Mouse (Mus musculus) kidney, embryonic 15.5 days (tissue): Measurements from ENCODE around the gene Cfap52. TPM values are rescaled to one million over a fixed set of nuclear protein-coding genes. Genes with fewer than 3 reads are reported as not detected.

Experiments
- ATAC-seq: fragments of 200-750 bp; cut with Nextera tagmentation; replicated peaks from 2 replicates; pipeline ENCODE4 v1.8.0; 2017; ENCODE audit warnings: moderate TSS enrichment; ENCODE audit not compliant: low FRiP score
- H3K27ac ChIP-seq: fragments of 300-500 bp; sonication (generic); 2 replicates; pipeline ENCODE4 v1.5.1; 2015; ENCODE audit warnings: mild to moderate bottlenecking, inconsistent platforms
- H3K27me3 ChIP-seq: fragments of 300-500 bp; sonication (generic); 2 replicates; pipeline ENCODE4 v1.6.1; 2015; ENCODE audit warnings: inconsistent platforms
- H3K36me3 ChIP-seq: fragments of 300-500 bp; sonication (generic); 2 replicates; pipeline ENCODE4 v1.6.1; 2015; ENCODE audit warnings: inconsistent platforms
- H3K4me1 ChIP-seq: fragments of 300-500 bp; sonication (generic); 2 replicates; pipeline ENCODE4 v1.6.1; 2015; ENCODE audit warnings: inconsistent platforms
- H3K4me2 ChIP-seq: fragments of 300-500 bp; sonication (generic); 2 replicates; pipeline ENCODE4 v1.6.1; 2015; ENCODE audit warnings: moderate library complexity, mild to moderate bottlenecking, inconsistent platforms
- H3K4me3 ChIP-seq: fragments of 300-500 bp; sonication (generic); replicated peaks from 2 replicates; pipeline ENCODE4 v1.5.1; 2015; ENCODE audit warnings: mild to moderate bottlenecking, inconsistent platforms
- H3K9ac ChIP-seq: fragments of 300-500 bp; sonication (generic); 2 replicates; pipeline ENCODE4 v1.6.1; 2015; ENCODE audit warnings: mild to moderate bottlenecking, inconsistent platforms
- H3K9me3 ChIP-seq: fragments of 300-500 bp; sonication (generic); replicated peaks from 2 replicates; pipeline ENCODE4 v1.6.1; 2016; ENCODE audit warnings: inconsistent platforms
- WGBS: fragments of 180-500 bp; shearing (Covaris S2); methylation state at CpG from one replicate; pipeline ENCODE4 v1.1.7; 2015; ENCODE audit warnings: mixed read lengths; 5-methylcytosine and 5-hydroxymethylcytosine counted together
- polyA plus RNA-seq: library from polyadenylated mRNA; unstranded; fragments of >200 nt; fragmentation: Nextera tagmentation; extraction: Ambion mirVana; gene quantifications from 2 replicates; pipeline ENCODE4 v1.2.1, GENCODE M21; 2015

The Cfap52 gene
- polyA plus RNA-seq = 1.2 and 1.5 TPM in 2 replicates

DNA sequence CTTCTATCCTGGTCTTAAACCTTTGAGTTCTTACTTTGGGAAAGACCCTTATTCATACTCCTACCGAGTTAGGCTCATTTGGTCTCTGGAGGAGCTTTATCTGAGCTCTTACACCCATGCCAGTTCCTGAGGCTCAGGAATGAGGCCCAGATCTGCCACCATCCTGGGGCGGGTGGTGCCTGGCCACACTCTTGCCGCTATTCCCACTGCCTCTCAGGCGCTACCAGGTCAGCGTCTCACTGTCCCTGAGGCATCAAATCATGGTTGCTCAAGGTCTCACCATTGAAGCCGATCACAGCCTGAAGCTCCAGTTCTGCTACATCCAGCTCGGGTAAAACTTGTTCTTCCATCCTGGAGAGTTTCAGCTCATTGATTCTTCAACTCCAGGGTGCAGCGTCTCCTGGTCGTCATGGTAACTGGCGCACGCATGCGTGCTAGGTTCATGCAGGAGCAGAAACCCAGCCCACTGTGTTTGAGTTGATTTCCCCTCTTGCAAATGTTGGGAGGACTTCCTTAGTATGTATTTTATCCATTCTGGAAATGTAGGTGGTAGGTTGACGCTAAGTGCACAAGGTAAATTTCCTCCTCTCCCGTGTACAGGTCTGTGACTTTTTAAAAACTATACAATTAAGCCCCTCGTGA lies at the start of gene Cfap52:
Gene Cfap52, minus strand, starts transcription at position 410 of the 642 bp plus-strand sequence.
- peak within 1 kb of the TSS; percentile 93 for H3K4me3 ChIP-seq
- H3K27me3 ChIP-seq = no peaks in the 10 kb centered on the region
- 10% methylated on average over 15 of the region's 15 CpGs for WGBS
- peak within 1 kb of the TSS; percentile 59 for H3K27ac ChIP-seq
- H3K9me3 ChIP-seq = no peaks in the 10 kb centered on the region
- H3K9ac ChIP-seq = peak within 1 kb of the TSS; percentile 89
- H3K4me2 ChIP-seq = peak within 1 kb of the TSS; percentile 67
- peaks cover 22% of the 10 kb centered on the region for H3K4me1 ChIP-seq
- ATAC-seq = peak; percentile 73
- H3K36me3 ChIP-seq = peaks cover 7% of the 10 kb centered on the region; the same call in 1 of the 2 replicates

DNA sequence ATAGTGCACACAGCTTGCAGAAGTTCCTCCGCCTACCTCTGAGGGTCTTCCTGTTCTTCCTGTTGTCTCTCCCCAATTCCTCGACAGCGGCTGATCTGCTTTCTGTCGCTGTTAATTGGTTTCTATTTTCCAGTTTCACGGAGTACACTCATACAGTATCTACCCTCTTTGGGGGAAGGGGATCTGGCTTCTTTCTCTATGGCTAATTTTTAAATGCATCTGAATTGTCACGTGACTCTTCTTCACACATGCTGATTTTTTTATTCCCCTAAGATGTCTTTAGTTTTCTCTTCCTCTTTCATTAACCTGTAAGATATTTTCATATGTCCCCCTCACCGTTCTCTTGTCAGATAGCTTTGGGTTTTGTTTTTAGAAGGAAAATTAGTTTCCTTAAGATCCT lies 46.8 kb upstream of the Cfap52 start:
- H3K4me1 ChIP-seq = peaks cover 11% of the 10 kb centered on the region; the same call in 1 of the 2 replicates
- H3K36me3 ChIP-seq = no peaks in the 10 kb centered on the region
- H3K4me2 ChIP-seq = no peak overlapping the region
- H3K9ac ChIP-seq = no peak overlapping the region
- no peak overlapping the region for H3K4me3 ChIP-seq
- H3K27ac ChIP-seq = no peak overlapping the region
- WGBS = 79% methylated on average over 7 of the region's 7 CpGs
- no peak for ATAC-seq
- no peaks in the 10 kb centered on the region for H3K9me3 ChIP-seq
- H3K27me3 ChIP-seq = no peaks in the 10 kb centered on the region

DNA sequence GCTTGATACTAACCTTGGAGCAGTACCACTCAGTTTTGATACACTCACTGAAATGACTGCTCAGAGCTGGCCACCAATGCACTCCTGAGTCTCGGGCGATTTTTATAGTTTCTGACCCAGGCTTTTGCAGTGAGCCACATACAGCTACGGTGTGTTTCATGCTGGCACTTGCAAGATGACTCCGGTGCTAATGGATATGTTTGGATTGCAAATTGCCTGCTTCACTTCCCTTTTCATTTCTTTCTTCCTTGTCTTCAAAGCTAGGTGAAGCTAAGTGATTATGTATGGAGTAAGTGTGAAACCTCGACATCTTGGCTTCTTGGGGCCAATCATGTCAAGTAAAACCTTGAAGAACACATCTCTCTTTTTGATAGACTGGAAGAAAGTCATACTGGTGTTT lies 43.9 kb upstream of the Cfap52 start:
- H3K27me3 ChIP-seq = no peaks in the 10 kb centered on the region
- H3K4me3 ChIP-seq = no peak overlapping the region
- no peaks in the 10 kb centered on the region for H3K36me3 ChIP-seq
- H3K9me3 ChIP-seq = no peaks in the 10 kb centered on the region
- ATAC-seq = no peak
- 76% methylated on average over 5 of the region's 5 CpGs for WGBS
- H3K9ac ChIP-seq = no peak overlapping the region
- peaks cover 21% of the 10 kb centered on the region for H3K4me1 ChIP-seq
- H3K27ac ChIP-seq = no peak overlapping the region
- H3K4me2 ChIP-seq = no peak overlapping the region

DNA sequence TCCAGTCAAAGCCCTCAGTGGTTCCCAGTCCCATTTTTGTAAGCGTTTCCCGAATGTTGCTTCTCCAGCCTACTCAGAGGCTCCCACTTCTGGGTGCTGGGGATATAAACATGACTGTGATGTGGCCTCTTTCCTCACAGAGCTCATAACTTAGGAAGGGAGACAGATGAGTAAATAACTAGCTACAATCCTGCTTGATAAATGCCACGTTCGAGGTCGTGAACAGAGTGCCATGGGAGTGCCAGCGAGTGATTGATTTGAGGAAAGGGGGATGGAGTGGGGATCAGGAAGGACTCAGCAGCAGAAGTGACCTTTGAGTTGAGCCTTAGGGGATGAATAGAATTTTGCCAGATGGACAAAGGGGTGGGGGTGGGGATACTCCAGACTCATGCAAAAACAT lies 42.2 kb upstream of the Cfap52 start:
- Histone ChIP-seq H3K4me3 (no peak overlapping the region), H3K27ac (peak overlapping the region; percentile 56), H3K9ac (no peak overlapping the region), H3K27me3 (no peaks in the 10 kb centered on the region), H3K9me3 (no peaks in the 10 kb centered on the region), H3K4me2 (no peak overlapping the region), H3K36me3 (no peaks in the 10 kb centered on the region), H3K4me1 (peaks cover 23% of the 10 kb centered on the region)
- 32% methylated on average over 6 of the region's 6 CpGs for WGBS
- ATAC-seq = no peak

DNA sequence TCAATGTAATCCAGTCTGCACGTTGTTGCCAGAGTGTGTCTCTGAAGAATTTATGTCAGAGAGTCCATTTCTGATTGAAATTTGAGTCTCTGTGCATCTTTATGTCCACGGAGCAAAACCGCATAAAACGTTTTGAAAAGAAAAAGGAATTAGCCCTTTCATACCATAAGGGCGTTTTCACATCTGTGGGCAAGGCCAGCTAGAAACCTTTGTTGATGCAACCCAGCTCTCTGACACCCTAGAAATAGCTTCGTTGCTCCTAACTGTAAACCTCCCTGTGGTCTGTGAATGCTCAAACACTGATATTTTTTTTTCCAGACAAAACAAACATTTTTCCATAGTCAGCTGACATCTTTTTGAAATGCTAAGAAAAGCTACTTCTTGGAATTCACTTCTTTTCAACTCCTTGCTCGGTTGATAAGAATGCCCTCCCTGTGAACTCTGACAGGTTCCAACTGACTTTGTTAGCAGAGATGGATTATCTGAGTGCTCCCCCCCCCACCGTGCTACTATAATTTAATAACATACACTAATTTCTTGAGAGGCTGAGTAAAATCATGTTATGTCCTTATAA lies 40.9 kb upstream of the Cfap52 start:
- WGBS = 30% methylated on average over 8 of the region's 8 CpGs
- Histone ChIP-seq H3K4me3 (no peak overlapping the region), H3K4me2 (no peak overlapping the region)

DNA sequence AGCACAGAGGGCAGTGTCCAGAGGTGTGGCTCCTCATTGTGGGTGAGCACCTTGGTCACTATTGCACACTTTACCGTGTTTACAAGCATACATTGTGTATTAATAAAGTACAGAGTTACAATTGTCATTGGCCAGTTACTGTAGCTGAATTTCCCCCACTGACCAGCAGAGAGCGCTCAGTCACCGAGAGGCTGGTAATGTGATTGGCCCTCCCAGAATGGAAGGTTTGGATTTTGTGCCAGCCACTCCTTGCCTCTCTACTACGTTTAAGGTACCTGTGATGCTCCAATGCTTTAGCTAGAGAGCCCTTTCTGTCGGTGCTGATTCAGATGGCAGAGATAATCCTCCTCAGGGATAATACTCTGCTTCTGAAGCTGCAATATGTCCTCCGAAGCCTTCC lies 38.7 kb upstream of the Cfap52 start:
- Histone ChIP-seq H3K9me3 (no peaks in the 10 kb centered on the region), H3K9ac (no peak overlapping the region), H3K4me1 (peaks cover 23% of the 10 kb centered on the region), H3K4me3 (no peak overlapping the region), H3K36me3 (no peaks in the 10 kb centered on the region), H3K27me3 (no peaks in the 10 kb centered on the region), H3K27ac (no peak overlapping the region), H3K4me2 (no peak overlapping the region)
- WGBS = 18% methylated on average over 6 of the region's 6 CpGs
- no peak for ATAC-seq

More for the DNA sequence above, 40.9 kb upstream of the Cfap52 start:
- Histone ChIP-seq H3K27ac (peak overlapping the region; percentile 64), H3K27me3 (no peaks in the 10 kb centered on the region), H3K36me3 (no peaks in the 10 kb centered on the region), H3K4me1 (peaks cover 23% of the 10 kb centered on the region), H3K9me3 (no peaks in the 10 kb centered on the region), H3K9ac (no peak overlapping the region)
- ATAC-seq = no peak

DNA sequence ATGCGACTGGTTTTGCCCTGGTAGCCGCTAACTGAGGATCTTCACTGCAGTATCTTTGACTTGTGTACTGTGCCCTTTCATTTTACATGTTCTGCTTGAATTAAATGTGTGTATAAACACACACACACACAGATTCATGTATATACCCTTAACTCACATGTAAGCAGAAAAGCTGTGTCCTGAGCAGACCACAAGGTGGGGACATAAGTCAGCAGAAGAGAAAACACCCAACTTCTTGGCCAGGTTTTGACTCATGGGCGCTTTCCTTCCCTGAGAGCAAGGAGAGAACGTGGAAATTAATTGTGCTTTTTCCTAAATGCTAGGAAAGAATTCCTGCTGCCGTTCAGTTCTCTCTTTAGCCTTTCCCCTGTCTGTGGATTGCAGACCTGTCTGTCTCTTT lies 34.2 kb upstream of the Cfap52 start:
- H3K4me3 ChIP-seq = no peak overlapping the region
- no peaks in the 10 kb centered on the region for H3K9me3 ChIP-seq
- no peak overlapping the region for H3K9ac ChIP-seq
- H3K4me2 ChIP-seq = no peak overlapping the region
- no peaks in the 10 kb centered on the region for H3K36me3 ChIP-seq
- WGBS = 70% methylated on average over 5 of the region's 5 CpGs
- no peaks in the 10 kb centered on the region for H3K27me3 ChIP-seq
- H3K27ac ChIP-seq = no peak overlapping the region
- peaks cover 2% of the 10 kb centered on the region; the same call in 1 of the 2 replicates for H3K4me1 ChIP-seq
- no peak for ATAC-seq

DNA sequence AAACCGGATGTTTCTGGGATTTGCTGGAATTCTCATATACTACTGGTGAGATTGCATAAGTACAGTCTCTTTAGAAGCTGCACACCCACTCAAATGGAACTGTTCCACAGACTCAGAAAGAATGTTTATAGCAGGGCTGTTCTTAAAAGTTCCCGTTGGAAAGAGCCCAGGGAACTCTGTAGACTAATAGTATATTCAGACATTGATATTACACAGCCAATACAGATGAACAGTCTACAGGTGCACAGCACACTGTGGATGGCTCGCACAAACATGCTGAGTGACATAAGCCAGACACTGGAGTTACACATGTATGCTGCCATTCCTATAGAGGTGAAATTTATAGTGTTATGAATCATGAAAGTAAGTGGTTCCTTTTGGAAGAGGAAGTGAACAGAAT lies 33.5 kb upstream of the Cfap52 start:
- ATAC-seq = no peak
- no peak overlapping the region for H3K4me3 ChIP-seq
- no peaks in the 10 kb centered on the region for H3K4me1 ChIP-seq
- H3K36me3 ChIP-seq = no peaks in the 10 kb centered on the region
- H3K4me2 ChIP-seq = no peak overlapping the region
- no peak overlapping the region for H3K9ac ChIP-seq
- H3K27me3 ChIP-seq = no peaks in the 10 kb centered on the region
- no peaks in the 10 kb centered on the region for H3K9me3 ChIP-seq
- no peak overlapping the region for H3K27ac ChIP-seq
- 81% methylated on average over 3 of the region's 3 CpGs for WGBS

DNA sequence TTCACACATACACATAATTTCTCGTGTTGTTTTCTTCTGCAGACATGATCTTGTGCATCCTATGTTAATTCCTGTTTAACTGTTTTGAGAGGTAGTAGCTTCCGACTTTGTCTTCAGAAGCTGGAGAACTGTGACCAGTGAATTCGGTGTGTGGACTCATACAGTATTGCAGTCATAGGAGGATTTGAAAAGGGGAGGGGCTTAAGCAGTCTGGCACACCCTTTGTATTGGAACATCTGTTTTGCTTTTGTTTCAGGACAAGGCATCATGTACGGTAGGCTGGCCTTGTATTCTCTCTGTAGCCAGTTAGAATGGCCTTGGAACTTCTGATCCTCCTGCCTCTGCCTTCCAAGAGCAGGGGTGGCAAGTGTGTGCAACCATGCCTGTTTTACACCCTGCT lies 30.5 kb upstream of the Cfap52 start:
- no peak overlapping the region for H3K27ac ChIP-seq
- WGBS = 82% methylated on average over 4 of the region's 4 CpGs
- H3K9me3 ChIP-seq = no peaks in the 10 kb centered on the region
- ATAC-seq = no peak
- H3K36me3 ChIP-seq = no peaks in the 10 kb centered on the region
- H3K9ac ChIP-seq = no peak overlapping the region
- H3K4me2 ChIP-seq = no peak overlapping the region
- no peaks in the 10 kb centered on the region for H3K4me1 ChIP-seq
- no peak overlapping the region for H3K4me3 ChIP-seq
- H3K27me3 ChIP-seq = no peaks in the 10 kb centered on the region

DNA sequence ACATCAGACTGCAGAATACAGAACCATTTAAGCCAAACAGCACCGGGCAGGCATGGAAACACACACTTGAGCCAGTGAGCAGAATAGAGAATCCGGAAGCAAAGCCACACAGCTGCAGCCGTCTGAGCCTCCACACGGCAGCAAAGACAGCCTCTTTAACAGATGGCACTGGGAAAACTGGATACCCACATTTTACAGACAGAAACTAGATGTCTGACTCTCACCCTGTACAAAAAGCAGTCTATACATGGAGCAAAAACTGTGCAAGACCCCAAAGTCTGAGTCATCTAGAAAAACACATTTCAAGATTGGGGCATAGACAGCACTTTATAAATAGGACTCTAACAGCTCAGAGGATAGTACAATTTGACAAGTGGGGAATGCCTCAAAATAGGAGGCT lies 25.8 kb upstream of the Cfap52 start:
- 82% methylated on average over 4 of the region's 4 CpGs for WGBS
- no peak overlapping the region for H3K9ac ChIP-seq
- H3K27me3 ChIP-seq = no peaks in the 10 kb centered on the region
- H3K27ac ChIP-seq = no peak overlapping the region
- H3K4me2 ChIP-seq = no peak overlapping the region
- H3K4me3 ChIP-seq = no peak overlapping the region
- no peak for ATAC-seq
- H3K36me3 ChIP-seq = peaks cover 4% of the 10 kb centered on the region; the same call in 1 of the 2 replicates
- H3K9me3 ChIP-seq = no peaks in the 10 kb centered on the region
- no peaks in the 10 kb centered on the region for H3K4me1 ChIP-seq

DNA sequence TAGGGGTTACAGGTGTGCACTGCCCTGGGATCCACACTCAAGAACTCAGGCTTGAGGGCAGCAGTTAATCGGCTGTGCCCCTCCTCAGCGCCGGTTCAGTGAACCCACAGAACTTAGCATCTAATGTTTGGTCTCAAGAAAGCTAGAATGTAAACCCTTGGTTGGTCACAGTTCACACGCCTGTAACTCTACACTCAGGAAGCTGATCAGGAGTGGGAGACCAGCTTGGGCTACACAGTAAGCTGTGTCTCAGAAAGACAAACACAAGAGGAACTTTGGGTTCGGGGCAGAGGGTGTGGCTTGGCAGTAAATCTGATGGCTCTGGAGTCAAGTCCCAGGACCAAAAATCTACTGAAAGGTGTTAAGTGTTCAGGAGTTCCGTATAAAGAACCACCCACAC lies 18.1 kb upstream of the Cfap52 start:
- H3K9me3 ChIP-seq = no peaks in the 10 kb centered on the region
- no peaks in the 10 kb centered on the region for H3K4me1 ChIP-seq
- H3K4me3 ChIP-seq = no peak overlapping the region
- no peak overlapping the region for H3K9ac ChIP-seq
- ATAC-seq = peak; percentile 60
- H3K27me3 ChIP-seq = no peaks in the 10 kb centered on the region
- WGBS = 42% methylated on average over 6 of the region's 6 CpGs
- H3K27ac ChIP-seq = peak overlapping the region; percentile 27; the same call in 1 of the 2 replicates
- H3K36me3 ChIP-seq = peaks cover 4% of the 10 kb centered on the region; the same call in 1 of the 2 replicates
- no peak overlapping the region for H3K4me2 ChIP-seq

DNA sequence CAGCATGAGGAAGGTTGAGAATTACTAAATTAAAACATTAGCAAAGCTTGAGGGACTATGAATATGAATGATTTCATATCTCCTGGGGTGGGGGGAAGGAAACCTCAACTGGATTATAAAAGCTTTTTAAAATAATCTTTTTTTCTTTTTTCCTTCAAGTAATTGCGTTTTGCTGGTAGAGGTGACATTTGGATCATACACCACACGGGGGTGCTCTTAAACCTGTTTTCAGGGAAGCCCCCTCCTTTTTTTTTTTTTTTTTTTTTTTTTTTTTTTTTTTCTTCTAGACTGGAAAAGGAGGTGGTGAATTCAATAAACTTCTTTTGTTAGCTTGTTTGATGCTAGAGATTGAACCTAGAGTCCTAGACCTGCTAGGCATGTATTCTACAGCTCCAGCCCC lies 9.8 kb upstream of the Cfap52 start:
- 4% methylated on average over 2 of the region's 2 CpGs for WGBS
- Histone ChIP-seq H3K9me3 (no peaks in the 10 kb centered on the region), H3K4me2 (no peak overlapping the region), H3K4me3 (no peak overlapping the region), H3K9ac (no peak overlapping the region), H3K27me3 (no peaks in the 10 kb centered on the region), H3K27ac (no peak overlapping the region), H3K4me1 (no peaks in the 10 kb centered on the region), H3K36me3 (peaks cover 35% of the 10 kb centered on the region)
- ATAC-seq = no peak
